Mouse (Mus musculus) neural tube, embryonic 11.5 days (tissue): ENCODE data around the gene Ankrd33. TPM values are rescaled to one million over a fixed set of nuclear protein-coding genes. Genes with fewer than 3 reads are reported as not detected.

ENCODE experiments used
- ATAC-seq: fragments of 200-750 bp; cut with Nextera tagmentation; 2 replicates; pipeline ENCODE4 v1.8.0; 2017; ENCODE audit warnings: moderate number of reproducible peaks, mild to moderate bottlenecking, moderate TSS enrichment, moderate library complexity; ENCODE audit not compliant: insufficient read depth, low FRiP score, low TSS enrichment
- DNase-seq: peaks from one replicate; pipeline ENCODE4 v3.0.0-alpha.2; 2015; ENCODE audit warnings: low spot score
- H3K27ac ChIP-seq: fragments of 300-500 bp; sonication (generic); 2 replicates; pipeline ENCODE4 v1.5.1; 2014; ENCODE audit warnings: low read depth, mild to moderate bottlenecking, low read length
- H3K27me3 ChIP-seq: fragments of 300-500 bp; sonication (generic); 2 replicates; pipeline ENCODE4 v1.6.1; 2014; ENCODE audit warnings: mild to moderate bottlenecking, low read length, mixed read lengths; ENCODE audit not compliant: control insufficient read depth, insufficient read depth
- H3K36me3 ChIP-seq: fragments of 300-500 bp; sonication (generic); 2 replicates; pipeline ENCODE4 v1.6.1; 2014; ENCODE audit warnings: mild to moderate bottlenecking, low read length, moderate library complexity, mixed read lengths; ENCODE audit not compliant: control insufficient read depth, insufficient read depth
- H3K4me1 ChIP-seq: fragments of 300-500 bp; sonication (generic); 2 replicates; pipeline ENCODE4 v1.6.1; 2014; ENCODE audit warnings: low read length, mixed read lengths; ENCODE audit not compliant: control insufficient read depth, insufficient read depth
- H3K4me2 ChIP-seq: fragments of 300-500 bp; sonication (generic); 2 replicates; pipeline ENCODE4 v1.6.1; 2014; ENCODE audit warnings: low read depth, mild to moderate bottlenecking, moderate library complexity
- H3K4me3 ChIP-seq: fragments of 300-500 bp; sonication (generic); 2 replicates; pipeline ENCODE4 v1.5.1; 2014; ENCODE audit warnings: low read depth, low read length
- H3K9ac ChIP-seq: fragments of 300-500 bp; sonication (generic); 2 replicates; pipeline ENCODE4 v1.6.1; 2014; ENCODE audit warnings: mild to moderate bottlenecking, low read length
- H3K9me3 ChIP-seq: fragments of 300-500 bp; sonication (generic); 2 replicates; pipeline ENCODE4 v1.6.1; 2016; ENCODE audit warnings: low read length; ENCODE audit not compliant: control insufficient read depth
- WGBS: fragments of 180-500 bp; shearing (Covaris S2); extraction: QIAGEN DNeasy Blood & Tissue Kit; methylation state at CpG from one replicate; pipeline ENCODE4 v1.1.7; 2014; 5-methylcytosine and 5-hydroxymethylcytosine counted together
- polyA plus RNA-seq: library from polyadenylated mRNA; unstranded; fragments of >200 nt; fragmentation: Nextera tagmentation; extraction: Ambion mirVana; gene quantifications from 2 replicates; pipeline ENCODE4 v1.2.1, GENCODE M21; 2014

The Ankrd33 gene
- polyA plus RNA-seq, 1 experiment from 2014 or later = not detected

- no peak for ATAC-seq
- Histone ChIP-seq H3K4me1 (no peaks in the 10 kb centered on the region), H3K36me3 (no peaks in the 10 kb centered on the region), H3K27ac (no peak overlapping the region), H3K9me3 (no peaks in the 10 kb centered on the region), H3K4me3 (no peak overlapping the region), H3K9ac (no peak overlapping the region), H3K4me2 (no peak overlapping the region), H3K27me3 (peaks cover 28% of the 10 kb centered on the region)
- WGBS = 87% methylated on average over 6 of the region's 6 CpGs
- no peak for DNase-seq
Measured at GRCm38 (mm10) chr15:101125561-101125960, 10.0 kb downstream of the Ankrd33 start.

- DNase-seq = no peak
Measured at GRCm38 (mm10) chr15:101126876-101127544, 11.5 kb downstream of the Ankrd33 start.

GRCm38 (mm10) chr15:101128181-101129089 lies 12.9 kb downstream of the Ankrd33 start, which contains the start of gene Acvrl1:
Gene Acvrl1 (plus strand): TSS chr15:101128522.
- H3K27ac ChIP-seq = no peak within 1 kb of the TSS
- ATAC-seq (no peak), DNase-seq (no peak)
- WGBS = 3% methylated on average over 46 of the region's 46 CpGs
- no peaks in the 10 kb centered on the region for H3K9me3 ChIP-seq
- peak within 1 kb of the TSS; percentile 20 for H3K4me2 ChIP-seq
- H3K36me3 ChIP-seq = no peaks in the 10 kb centered on the region
- peak within 1 kb of the TSS; percentile 12 for H3K4me3 ChIP-seq
- peaks cover 31% of the 10 kb centered on the region for H3K27me3 ChIP-seq
- H3K4me1 ChIP-seq = no peaks in the 10 kb centered on the region
- peak within 1 kb of the TSS; percentile 26; the same call in 1 of the 2 replicates for H3K9ac ChIP-seq

More at GRCm38 (mm10) chr15:101126876-101127544, 11.5 kb downstream of the Ankrd33 start:
- no peaks in the 10 kb centered on the region for H3K9me3 ChIP-seq
- H3K9ac ChIP-seq = no peak overlapping the region
- H3K27me3 ChIP-seq = peaks cover 31% of the 10 kb centered on the region
- no peaks in the 10 kb centered on the region for H3K4me1 ChIP-seq
- no peak overlapping the region for H3K27ac ChIP-seq
- 81% methylated on average over 12 of the region's 12 CpGs for WGBS
- no peak overlapping the region for H3K4me2 ChIP-seq
- no peak overlapping the region for H3K4me3 ChIP-seq
- ATAC-seq = no peak
- H3K36me3 ChIP-seq = no peaks in the 10 kb centered on the region

- Histone ChIP-seq H3K27ac (no peak overlapping the region), H3K4me2 (no peak overlapping the region), H3K9me3 (no peaks in the 10 kb centered on the region), H3K4me1 (peaks cover 4% of the 10 kb centered on the region; the same call in 1 of the 2 replicates), H3K36me3 (no peaks in the 10 kb centered on the region), H3K27me3 (peaks cover 31% of the 10 kb centered on the region), H3K4me3 (peak overlapping the region; percentile 12; the same call in 1 of the 2 replicates), H3K9ac (no peak overlapping the region; the same call in 1 of the 2 replicates)
- WGBS = 21% methylated on average over 5 of the region's 5 CpGs
- no peak for DNase-seq
- no peak for ATAC-seq
Measured at GRCm38 (mm10) chr15:101129412-101129811, 13.9 kb downstream of the Ankrd33 start.

- H3K4me1 ChIP-seq = peaks cover 4% of the 10 kb centered on the region; the same call in 1 of the 2 replicates
- ATAC-seq = no peak
- peaks cover 31% of the 10 kb centered on the region for H3K27me3 ChIP-seq
- no peak overlapping the region for H3K4me3 ChIP-seq
- H3K27ac ChIP-seq = no peak overlapping the region
- H3K9me3 ChIP-seq = no peaks in the 10 kb centered on the region
- H3K4me2 ChIP-seq = no peak overlapping the region
- no peak overlapping the region for H3K9ac ChIP-seq
- H3K36me3 ChIP-seq = no peaks in the 10 kb centered on the region
- no peak for DNase-seq
- WGBS = 41% methylated on average over 11 of the region's 11 CpGs
Measured at GRCm38 (mm10) chr15:101131498-101131897, 15.9 kb downstream of the Ankrd33 start.

GRCm38 (mm10) chr15:101132041-101132440 lies 16.5 kb downstream of the Ankrd33 start:
- Histone ChIP-seq H3K4me1 (peaks cover 4% of the 10 kb centered on the region; the same call in 1 of the 2 replicates), H3K4me3 (no peak overlapping the region), H3K27ac (no peak overlapping the region), H3K4me2 (no peak overlapping the region), H3K9ac (no peak overlapping the region), H3K36me3 (no peaks in the 10 kb centered on the region), H3K27me3 (peaks cover 31% of the 10 kb centered on the region), H3K9me3 (no peaks in the 10 kb centered on the region)
- DNase-seq (no peak), ATAC-seq (no peak)
- WGBS = 67% methylated on average over 6 of the region's 6 CpGs

- Histone ChIP-seq H3K4me1 (peaks cover 4% of the 10 kb centered on the region; the same call in 1 of the 2 replicates), H3K36me3 (no peaks in the 10 kb centered on the region), H3K27ac (0 out of 2 replicates have a peak overlapping the region, but pooled peaks have one; percentile 27), H3K4me2 (no peak overlapping the region), H3K4me3 (no peak overlapping the region), H3K27me3 (peaks cover 28% of the 10 kb centered on the region), H3K9ac (no peak overlapping the region), H3K9me3 (no peaks in the 10 kb centered on the region)
- DNase-seq (no peak), ATAC-seq (no peak)
- 80% methylated on average over 6 of the region's 6 CpGs for WGBS
Measured at GRCm38 (mm10) chr15:101132761-101133160, 17.2 kb downstream of the Ankrd33 start.

GRCm38 (mm10) chr15:101133993-101134704 lies 18.6 kb downstream of the Ankrd33 start:
- Histone ChIP-seq H3K9me3 (no peaks in the 10 kb centered on the region), H3K36me3 (no peaks in the 10 kb centered on the region), H3K9ac (no peak overlapping the region), H3K4me3 (peak overlapping the region; percentile 18; the same call in 1 of the 2 replicates), H3K4me1 (peaks cover 4% of the 10 kb centered on the region), H3K27ac (0 out of 2 replicates have a peak overlapping the region, but pooled peaks have one; percentile 14), H3K4me2 (peak overlapping the region; percentile 12; the same call in 1 of the 2 replicates), H3K27me3 (peaks cover 14% of the 10 kb centered on the region)
- ATAC-seq = no peak
- WGBS = 19% methylated on average over 15 of the region's 15 CpGs
- peak; percentile 52 for DNase-seq
